Mouse (Mus musculus): ENCODE measurements around the gene Rtl1. TPM values are rescaled to one million over a fixed set of nuclear protein-coding genes. Genes with fewer than 3 reads are reported as not detected.

Rtl1 gene
- polyA plus RNA-seq, 1 experiment from 2014 or later = 2.6 TPM

GRCm38 (mm10) chr12:109596726-109597125 lies 3.4 kb downstream of the Rtl1 start:
- WGBS = 37% methylated on average over 3 of the region's 3 CpGs
- peak overlapping the region; percentile 91 for H3K27ac ChIP-seq (ENCODE audit: low read length)

DNA sequence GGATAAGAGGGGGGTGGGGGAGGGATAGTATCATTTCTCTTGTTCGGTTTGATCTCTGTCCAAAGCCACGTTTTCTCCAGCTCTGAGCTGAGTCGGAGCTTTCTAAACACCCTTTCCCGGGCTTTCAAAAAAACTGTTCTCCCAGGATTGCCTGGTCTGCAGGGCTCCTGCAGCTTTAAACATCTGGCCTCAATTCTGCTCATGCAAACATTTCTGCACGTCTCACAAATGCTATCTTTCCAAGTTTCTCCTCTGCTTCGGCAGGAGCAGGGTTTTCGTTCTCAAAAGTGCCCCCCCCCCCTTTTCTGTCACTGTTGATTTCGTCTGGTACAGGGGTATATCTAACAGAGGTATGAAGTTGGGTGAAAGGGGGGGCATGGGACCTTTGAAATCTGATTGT lies 3.9 kb downstream of the Rtl1 start:
- WGBS = 24% methylated on average over 8 of the region's 8 CpGs
- Histone ChIP-seq H3K36me3 (ENCODE audit: control insufficient read depth, insufficient read depth, low read length) (peaks cover 30% of the 10 kb centered on the region), H3K27ac (ENCODE audit: low read length) (peak overlapping the region; percentile 91), H3K4me2 (replicated peaks; ENCODE audit: low read depth, low read length) (no peak overlapping the region), H3K4me1 (ENCODE audit: control insufficient read depth, insufficient read depth, low read length) (peaks cover 22% of the 10 kb centered on the region), H3K9ac (replicated peaks; ENCODE audit: low read depth, low read length) (no peak overlapping the region), H3K9me3 (ENCODE audit: control insufficient read depth, low read depth, low read length) (no peaks in the 10 kb centered on the region; the same call in 1 of the 2 replicates), H3K4me3 (ENCODE audit: low read depth, low read length) (no peak overlapping the region), H3K27me3 (ENCODE audit: control insufficient read depth, insufficient read depth, low read length) (no peaks in the 10 kb centered on the region)
- peak; percentile 51; the same call in 1 of the 2 replicates for ATAC-seq (ENCODE audit: insufficient number of reproducible peaks, insufficient read depth, low FRiP score, low read depth)

More at GRCm38 (mm10) chr12:109596726-109597125, 3.4 kb downstream of the Rtl1 start:
- no peak overlapping the region for H3K9ac ChIP-seq (replicated peaks; ENCODE audit: low read depth, low read length)
- H3K27me3 ChIP-seq (ENCODE audit: control insufficient read depth, insufficient read depth, low read length) = no peaks in the 10 kb centered on the region
- no peak for ATAC-seq (ENCODE audit: insufficient number of reproducible peaks, insufficient read depth, low FRiP score, low read depth)
- peaks cover 32% of the 10 kb centered on the region for H3K36me3 ChIP-seq (ENCODE audit: control insufficient read depth, insufficient read depth, low read length)
- H3K9me3 ChIP-seq (ENCODE audit: control insufficient read depth, low read depth, low read length) = no peaks in the 10 kb centered on the region; the same call in 1 of the 2 replicates
- no peak overlapping the region for H3K4me3 ChIP-seq (ENCODE audit: low read depth, low read length)
- peaks cover 22% of the 10 kb centered on the region for H3K4me1 ChIP-seq (ENCODE audit: control insufficient read depth, insufficient read depth, low read length)
- H3K4me2 ChIP-seq (replicated peaks; ENCODE audit: low read depth, low read length) = no peak overlapping the region

DNA sequence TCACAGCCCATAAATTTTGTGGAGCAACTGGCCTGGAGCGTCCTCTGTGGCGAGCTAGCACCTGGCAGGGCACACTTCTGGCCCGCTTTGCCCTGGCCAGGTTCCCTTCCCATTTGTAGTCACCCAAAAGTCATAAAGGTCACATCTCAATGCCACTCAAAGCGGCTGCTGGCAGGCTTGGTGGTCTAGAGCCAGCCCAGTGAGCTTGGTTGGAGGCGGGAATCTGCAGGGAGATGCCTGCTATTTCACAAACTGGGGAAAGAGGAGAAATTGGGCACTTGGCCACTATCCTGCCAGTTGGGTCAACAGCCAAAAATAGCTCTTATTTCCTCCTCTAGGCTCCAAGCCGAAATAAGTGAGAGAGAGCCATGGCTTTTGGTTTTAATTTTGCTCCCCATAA lies 4.4 kb downstream of the Rtl1 start:
- Histone ChIP-seq H3K4me1 (ENCODE audit: control insufficient read depth, insufficient read depth, low read length) (peaks cover 22% of the 10 kb centered on the region), H3K9ac (replicated peaks; ENCODE audit: low read depth, low read length) (no peak overlapping the region), H3K4me3 (ENCODE audit: low read depth, low read length) (no peak overlapping the region), H3K4me2 (replicated peaks; ENCODE audit: low read depth, low read length) (no peak overlapping the region), H3K36me3 (ENCODE audit: control insufficient read depth, insufficient read depth, low read length) (peaks cover 30% of the 10 kb centered on the region), H3K9me3 (ENCODE audit: control insufficient read depth, low read depth, low read length) (no peaks in the 10 kb centered on the region; the same call in 1 of the 2 replicates), H3K27me3 (ENCODE audit: control insufficient read depth, insufficient read depth, low read length) (no peaks in the 10 kb centered on the region), H3K27ac (ENCODE audit: low read length) (peak overlapping the region; percentile 91)
- 59% methylated on average over 6 of the region's 6 CpGs for WGBS
- peak; percentile 26; the same call in 1 of the 2 replicates for ATAC-seq (ENCODE audit: insufficient number of reproducible peaks, insufficient read depth, low FRiP score, low read depth)

GRCm38 (mm10) chr12:109594961-109595360 lies 5.2 kb downstream of the Rtl1 start:
- Histone ChIP-seq H3K36me3 (ENCODE audit: control insufficient read depth, insufficient read depth, low read length) (peaks cover 32% of the 10 kb centered on the region; the same call in 1 of the 2 replicates), H3K27ac (ENCODE audit: low read length) (peak overlapping the region; percentile 91), H3K9me3 (ENCODE audit: control insufficient read depth, low read depth, low read length) (no peaks in the 10 kb centered on the region; the same call in 1 of the 2 replicates), H3K9ac (replicated peaks; ENCODE audit: low read depth, low read length) (no peak overlapping the region), H3K4me2 (replicated peaks; ENCODE audit: low read depth, low read length) (no peak overlapping the region), H3K27me3 (ENCODE audit: control insufficient read depth, insufficient read depth, low read length) (no peaks in the 10 kb centered on the region), H3K4me3 (ENCODE audit: low read depth, low read length) (no peak overlapping the region), H3K4me1 (ENCODE audit: control insufficient read depth, insufficient read depth, low read length) (peaks cover 22% of the 10 kb centered on the region)
- WGBS = 85% methylated on average over 7 of the region's 7 CpGs
- no peak for ATAC-seq (ENCODE audit: insufficient number of reproducible peaks, insufficient read depth, low FRiP score, low read depth)

- no peaks in the 10 kb centered on the region for H3K4me1 ChIP-seq (ENCODE audit: control insufficient read depth, insufficient read depth, low read length)
- no peak overlapping the region for H3K4me2 ChIP-seq (replicated peaks; ENCODE audit: low read depth, low read length)
- H3K9me3 ChIP-seq (ENCODE audit: control insufficient read depth, low read depth, low read length) = no peaks in the 10 kb centered on the region
- peaks cover 32% of the 10 kb centered on the region for H3K36me3 ChIP-seq (ENCODE audit: control insufficient read depth, insufficient read depth, low read length)
- 69% methylated on average over 5 of the region's 5 CpGs for WGBS
- ATAC-seq (ENCODE audit: insufficient number of reproducible peaks, insufficient read depth, low FRiP score, low read depth) = no peak
- H3K4me3 ChIP-seq (ENCODE audit: low read depth, low read length) = no peak overlapping the region
- H3K27ac ChIP-seq (ENCODE audit: low read length) = no peak overlapping the region
- no peaks in the 10 kb centered on the region for H3K27me3 ChIP-seq (ENCODE audit: control insufficient read depth, insufficient read depth, low read length)
- no peak overlapping the region for H3K9ac ChIP-seq (replicated peaks; ENCODE audit: low read depth, low read length)
Observed at GRCm38 (mm10) chr12:109582185-109582584, 17.9 kb downstream of the Rtl1 start.

DNA sequence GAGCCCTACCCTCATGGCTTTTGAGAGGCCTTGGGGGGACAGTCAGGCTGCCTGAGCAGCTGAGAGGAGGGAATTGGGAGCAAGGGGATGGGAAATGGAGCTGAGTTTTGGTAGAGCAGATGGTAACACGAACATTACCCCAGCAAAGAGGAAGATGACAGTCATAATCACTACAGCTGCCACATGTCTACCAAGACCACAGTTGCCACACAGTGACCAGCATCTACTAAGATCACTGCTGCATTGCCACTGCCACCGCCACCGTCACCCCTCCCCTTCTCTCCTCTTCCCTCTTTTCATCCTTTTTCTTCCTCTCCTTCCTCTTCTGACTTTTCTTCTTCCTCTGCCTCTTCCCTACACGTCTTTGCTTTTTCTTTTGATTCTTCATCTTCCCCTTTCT lies 27.9 kb downstream of the Rtl1 start:
- ATAC-seq (ENCODE audit: insufficient number of reproducible peaks, insufficient read depth, low FRiP score, low read depth) = no peak
- Histone ChIP-seq H3K4me2 (replicated peaks; ENCODE audit: low read depth, low read length) (no peak overlapping the region), H3K4me1 (ENCODE audit: control insufficient read depth, insufficient read depth, low read length) (no peaks in the 10 kb centered on the region), H3K9me3 (ENCODE audit: control insufficient read depth, low read depth, low read length) (no peaks in the 10 kb centered on the region), H3K27me3 (ENCODE audit: control insufficient read depth, insufficient read depth, low read length) (no peaks in the 10 kb centered on the region), H3K36me3 (ENCODE audit: control insufficient read depth, insufficient read depth, low read length) (peaks cover 55% of the 10 kb centered on the region), H3K4me3 (ENCODE audit: low read depth, low read length) (no peak overlapping the region), H3K27ac (ENCODE audit: low read length) (no peak overlapping the region), H3K9ac (replicated peaks; ENCODE audit: low read depth, low read length) (no peak overlapping the region)
- WGBS = 81% methylated on average over 4 of the region's 4 CpGs

GRCm38 (mm10) chr12:109560111-109560695 lies 39.9 kb downstream of the Rtl1 start:
- Histone ChIP-seq H3K4me3 (ENCODE audit: low read depth, low read length) (no peak overlapping the region), H3K9ac (replicated peaks; ENCODE audit: low read depth, low read length) (no peak overlapping the region), H3K27me3 (ENCODE audit: control insufficient read depth, insufficient read depth, low read length) (no peaks in the 10 kb centered on the region), H3K9me3 (ENCODE audit: control insufficient read depth, low read depth, low read length) (no peaks in the 10 kb centered on the region), H3K36me3 (ENCODE audit: control insufficient read depth, insufficient read depth, low read length) (peaks cover 42% of the 10 kb centered on the region), H3K27ac (ENCODE audit: low read length) (no peak overlapping the region), H3K4me2 (replicated peaks; ENCODE audit: low read depth, low read length) (no peak overlapping the region), H3K4me1 (ENCODE audit: control insufficient read depth, insufficient read depth, low read length) (no peaks in the 10 kb centered on the region)
- no peak for ATAC-seq (ENCODE audit: insufficient number of reproducible peaks, insufficient read depth, low FRiP score, low read depth)
- 86% methylated on average over 10 of the region's 10 CpGs for WGBS

DNA sequence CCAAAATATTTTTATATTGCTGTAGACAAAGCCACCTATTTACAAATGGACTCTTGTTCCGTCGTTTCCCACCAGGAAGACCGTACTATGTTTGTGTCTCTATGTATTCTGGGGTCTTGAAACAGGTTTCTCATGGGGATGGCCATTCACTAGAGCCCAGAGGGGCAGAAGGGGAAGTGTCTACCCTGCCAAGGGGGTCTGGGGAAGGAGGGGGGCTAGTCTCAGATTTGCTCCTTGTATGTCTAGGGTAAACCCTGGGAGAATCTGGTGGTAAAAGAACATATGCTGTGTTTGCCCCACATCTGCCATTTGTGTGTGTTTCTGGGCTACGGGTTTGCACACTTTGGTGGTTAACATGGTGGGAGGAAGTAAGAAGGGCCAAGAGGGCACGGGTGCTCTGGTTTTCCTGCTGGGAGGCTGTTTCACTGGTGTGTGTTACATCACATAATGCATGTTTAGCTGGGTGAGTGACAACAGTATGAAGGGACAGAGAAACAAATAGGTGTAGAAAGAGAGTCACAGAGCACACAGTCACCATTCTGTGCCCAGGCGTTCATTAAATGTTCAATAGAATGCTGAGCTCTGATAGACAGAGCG lies 41.1 kb downstream of the Rtl1 start:
- H3K4me2 ChIP-seq (replicated peaks; ENCODE audit: low read depth, low read length) = no peak overlapping the region
- H3K4me1 ChIP-seq (ENCODE audit: control insufficient read depth, insufficient read depth, low read length) = no peaks in the 10 kb centered on the region
- 88% methylated on average over 7 of the region's 7 CpGs for WGBS
- peaks cover 50% of the 10 kb centered on the region for H3K36me3 ChIP-seq (ENCODE audit: control insufficient read depth, insufficient read depth, low read length)
- no peak for ATAC-seq (ENCODE audit: insufficient number of reproducible peaks, insufficient read depth, low FRiP score, low read depth)
- H3K9me3 ChIP-seq (ENCODE audit: control insufficient read depth, low read depth, low read length) = no peaks in the 10 kb centered on the region
- H3K27ac ChIP-seq (ENCODE audit: low read length) = no peak overlapping the region
- H3K27me3 ChIP-seq (ENCODE audit: control insufficient read depth, insufficient read depth, low read length) = no peaks in the 10 kb centered on the region
- no peak overlapping the region for H3K4me3 ChIP-seq (ENCODE audit: low read depth, low read length)
- H3K9ac ChIP-seq (replicated peaks; ENCODE audit: low read depth, low read length) = no peak overlapping the region

All from stomach, embryonic 14.5 days (tissue).